Mouse (Mus musculus) cerebellum, adult 2 months (tissue): ENCODE results near the gene Ap4s1.

Experiments used
- CTCF ChIP-seq: fragments of 200-500 bp; IDR thresholded peaks from 2 replicates; pipeline ENCODE4 v1.5.1; 2011; ENCODE audit warnings: low read depth, mild to moderate bottlenecking, control low read depth, low read length, moderate library complexity, borderline replicate concordance; ENCODE audit not compliant: insufficient read depth
- POLR2A ChIP-seq: fragments of 200-500 bp; IDR thresholded peaks from 2 replicates; pipeline ENCODE4 v1.6.1; 2011; ENCODE audit warnings: low read length, control low read depth, borderline replicate concordance; ENCODE audit not compliant: insufficient read depth

DNA sequence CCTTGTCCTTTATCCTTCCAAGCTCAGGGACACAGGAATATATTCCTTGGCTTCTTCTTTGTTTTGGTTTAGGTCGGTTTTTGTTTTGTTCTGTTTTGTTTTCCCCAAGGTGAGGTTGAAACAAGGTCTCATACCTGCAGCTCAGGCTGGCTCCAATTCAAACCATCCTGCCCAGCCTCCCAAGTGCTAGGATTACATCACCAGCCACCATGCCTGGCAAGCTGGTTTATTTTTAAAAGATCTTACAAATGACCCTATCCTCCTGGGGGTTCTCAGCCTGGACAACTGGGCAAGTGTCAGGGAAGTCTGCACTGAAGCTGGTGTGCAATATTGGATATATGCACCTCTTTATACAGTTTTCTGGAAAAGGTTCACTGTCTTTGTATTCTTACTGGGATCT, 21.9 kb downstream of the Ap4s1 start:
- TF ChIP-seq CTCF (no peak), POLR2A (no peak)
